Mouse (Mus musculus): ENCODE results near the gene Mavs. TPM values are rescaled to one million over a fixed set of nuclear protein-coding genes. Genes with fewer than 3 reads are reported as not detected.

Gene Mavs
- polyA plus RNA-seq, 1 experiment from 2014 or later = 7.9 TPM

DNA sequence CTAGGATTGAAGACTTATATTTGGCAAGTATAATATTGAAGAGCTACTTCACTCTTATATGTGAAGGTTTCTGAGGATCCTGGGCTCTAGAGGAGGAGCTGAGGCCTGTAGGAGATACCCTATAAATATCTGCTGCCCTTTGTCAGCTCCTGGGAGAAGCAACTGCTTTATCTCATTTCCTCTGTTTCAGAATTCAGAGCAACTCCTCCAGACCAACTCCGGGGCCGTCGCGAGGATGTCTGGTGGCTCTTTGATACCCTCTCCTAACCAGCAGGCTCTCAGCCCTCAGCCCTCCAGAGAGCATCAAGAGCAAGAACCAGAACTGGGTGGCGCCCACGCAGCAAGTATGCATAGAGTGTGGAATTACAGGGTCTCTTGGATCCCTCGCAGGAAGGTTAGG, 9.1 kb downstream of the Mavs start:
- no peak overlapping the region for H3K4me3 ChIP-seq
- H3K9ac ChIP-seq = no peak overlapping the region
- WGBS = 92% methylated on average over 7 of the region's 7 CpGs
- no peak overlapping the region for H3K4me2 ChIP-seq
- no peak overlapping the region for H3K27ac ChIP-seq (replicated peaks)
- H3K4me1 ChIP-seq (replicated peaks) = no peaks in the 10 kb centered on the region
- H3K36me3 ChIP-seq = no peaks in the 10 kb centered on the region
- ATAC-seq (ENCODE audit: low FRiP score, low read depth) = no peak
- H3K27me3 ChIP-seq = no peaks in the 10 kb centered on the region
- no peaks in the 10 kb centered on the region for H3K9me3 ChIP-seq

DNA sequence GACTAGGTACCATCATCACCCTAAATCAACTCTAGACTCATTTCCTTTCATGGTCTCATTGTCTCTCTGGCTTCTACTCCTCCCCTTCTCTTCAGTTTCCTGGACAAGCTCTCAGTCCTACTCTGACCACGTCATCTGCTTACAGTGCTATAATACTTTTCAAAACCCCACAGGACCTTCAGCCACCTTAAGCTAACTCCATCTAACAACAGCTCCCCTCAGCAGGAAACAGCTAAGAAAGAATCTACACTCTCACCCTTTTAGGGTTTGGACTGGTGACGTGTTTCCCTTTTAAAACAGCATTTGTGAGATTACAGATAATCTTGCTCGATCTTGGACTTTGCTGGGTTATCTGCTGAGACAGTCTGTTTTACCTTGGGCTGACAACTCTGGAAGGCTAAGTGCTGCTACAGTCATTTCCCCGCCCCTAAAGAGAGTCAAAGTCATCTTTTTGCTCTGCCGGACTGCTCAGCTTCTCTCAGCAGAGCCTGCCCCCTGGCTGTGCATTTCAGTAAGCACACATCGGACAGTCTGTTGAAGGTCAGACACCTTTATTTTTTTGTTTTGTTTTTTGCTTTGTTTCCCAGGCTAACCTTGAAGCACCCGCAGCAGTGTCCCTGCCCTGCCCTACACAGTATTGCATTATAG, 19.9 kb downstream of the Mavs start:
- H3K4me2 ChIP-seq = no peak overlapping the region
- H3K36me3 ChIP-seq = no peaks in the 10 kb centered on the region
- H3K27me3 ChIP-seq = no peaks in the 10 kb centered on the region
- no peak overlapping the region for H3K4me3 ChIP-seq
- H3K4me1 ChIP-seq (replicated peaks) = no peaks in the 10 kb centered on the region
- ATAC-seq (ENCODE audit: low FRiP score, low read depth) = 0 out of 2 replicates have a peak, but pooled peaks have one; percentile 42
- no peak overlapping the region for H3K9ac ChIP-seq
- no peak overlapping the region for H3K27ac ChIP-seq (replicated peaks)
- WGBS = 30% methylated on average over 7 of the region's 7 CpGs
- no peaks in the 10 kb centered on the region for H3K9me3 ChIP-seq

DNA sequence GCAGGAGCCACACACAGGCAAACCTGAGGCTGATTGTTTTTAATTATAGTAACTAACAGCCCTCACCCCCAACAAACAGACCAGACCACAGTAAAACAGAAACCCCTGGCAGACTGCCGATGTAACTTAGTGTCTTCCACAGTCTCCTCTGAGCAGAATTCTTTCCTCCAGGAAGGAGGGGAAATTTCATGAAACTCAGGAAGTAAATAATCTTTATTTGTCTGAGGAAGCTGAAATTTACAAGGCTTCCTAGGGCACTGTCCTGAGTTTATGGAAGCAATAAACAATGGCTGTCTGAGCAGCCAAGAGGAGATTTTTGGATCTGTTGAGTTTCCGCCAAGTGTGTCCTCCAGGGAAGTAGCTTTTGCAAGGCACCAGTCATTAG, 20.5 kb downstream of the Mavs start:
- Histone ChIP-seq H3K4me2 (no peak overlapping the region), H3K27ac (replicated peaks) (no peak overlapping the region), H3K4me1 (replicated peaks) (no peaks in the 10 kb centered on the region), H3K36me3 (no peaks in the 10 kb centered on the region), H3K4me3 (no peak overlapping the region), H3K9ac (no peak overlapping the region), H3K9me3 (no peaks in the 10 kb centered on the region), H3K27me3 (no peaks in the 10 kb centered on the region)
- ATAC-seq (ENCODE audit: low FRiP score, low read depth) = no peak
- 72% methylated on average over 2 of the region's 2 CpGs for WGBS

- Histone ChIP-seq H3K27ac (replicated peaks) (no peak overlapping the region), H3K9me3 (no peaks in the 10 kb centered on the region), H3K27me3 (no peaks in the 10 kb centered on the region), H3K4me2 (no peak overlapping the region), H3K4me3 (no peak overlapping the region), H3K4me1 (replicated peaks) (peaks cover 2% of the 10 kb centered on the region; the same call in 1 of the 2 replicates), H3K9ac (no peak overlapping the region), H3K36me3 (no peaks in the 10 kb centered on the region)
- WGBS = 56% methylated on average over 3 of the region's 3 CpGs
- no peak for ATAC-seq (ENCODE audit: low FRiP score, low read depth)
These were observed 21.9 kb downstream of the Mavs start for GRCm38 (mm10) chr2:131255738-131256137.

GRCm38 (mm10) chr2:131258693-131259092, 24.8 kb downstream of the Mavs start:
- H3K27me3 ChIP-seq = no peaks in the 10 kb centered on the region
- no peak for ATAC-seq (ENCODE audit: low FRiP score, low read depth)
- H3K9me3 ChIP-seq = no peaks in the 10 kb centered on the region
- H3K4me1 ChIP-seq (replicated peaks) = peaks cover 19% of the 10 kb centered on the region
- H3K9ac ChIP-seq = no peak overlapping the region
- no peaks in the 10 kb centered on the region for H3K36me3 ChIP-seq
- H3K4me2 ChIP-seq = no peak overlapping the region
- H3K27ac ChIP-seq (replicated peaks) = no peak overlapping the region
- H3K4me3 ChIP-seq = no peak overlapping the region
- 84% methylated on average over 8 of the region's 8 CpGs for whole genome bisulfite sequencing

DNA sequence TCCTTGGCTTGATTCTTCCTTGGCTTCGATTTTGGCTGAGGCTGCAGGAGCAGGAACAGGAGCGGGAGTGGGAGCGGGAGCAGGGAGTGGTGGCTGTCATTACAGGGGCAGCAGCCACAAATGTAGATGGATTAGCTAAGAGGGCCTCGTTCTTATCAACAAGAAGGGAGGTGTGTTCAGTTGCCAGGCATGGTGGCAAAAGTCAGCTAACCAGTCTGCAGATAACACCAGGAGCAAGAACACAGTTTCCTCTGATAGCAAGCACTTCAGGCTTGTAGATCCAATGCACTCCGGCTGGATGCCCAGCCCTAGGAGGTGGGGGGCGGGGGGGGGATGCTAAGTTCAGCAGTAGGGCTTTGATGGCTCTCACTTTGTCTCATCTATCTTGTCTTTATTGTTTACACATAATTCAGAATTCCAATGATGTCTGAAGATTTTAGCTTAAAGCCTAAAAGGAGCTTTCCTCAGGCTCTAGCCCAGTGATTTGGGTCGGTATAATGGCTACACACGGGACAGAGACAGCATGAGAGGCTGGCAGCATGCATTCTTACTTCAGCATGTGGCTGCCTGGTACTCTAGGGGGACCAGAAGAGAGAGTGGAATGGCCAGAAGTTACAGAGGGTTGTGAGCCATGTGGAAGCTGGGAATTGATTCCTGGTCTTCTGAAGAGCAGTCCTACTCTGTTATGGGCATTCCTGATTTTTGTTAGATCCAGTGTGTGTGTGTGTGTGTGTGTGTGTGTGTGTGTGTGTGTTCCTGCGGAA, 26.9 kb downstream of the Mavs start:
- no peak overlapping the region for H3K4me2 ChIP-seq
- peak overlapping the region; percentile 98; the same call in 1 of the 2 replicates for H3K27ac ChIP-seq (replicated peaks)
- no peak overlapping the region for H3K4me3 ChIP-seq
- WGBS = 66% methylated on average over 9 of the region's 9 CpGs
- ATAC-seq (ENCODE audit: low FRiP score, low read depth) = no peak
- H3K9ac ChIP-seq = no peak overlapping the region
- no peaks in the 10 kb centered on the region for H3K36me3 ChIP-seq
- H3K27me3 ChIP-seq = no peaks in the 10 kb centered on the region
- H3K4me1 ChIP-seq (replicated peaks) = peaks cover 36% of the 10 kb centered on the region
- H3K9me3 ChIP-seq = no peaks in the 10 kb centered on the region

GRCm38 (mm10) chr2:131261481-131262212, 27.8 kb downstream of the Mavs start:
- H3K4me2 ChIP-seq = peak overlapping the region; percentile 92
- WGBS = 4% methylated on average over 10 of the region's 10 CpGs
- ATAC-seq (ENCODE audit: low FRiP score, low read depth) = peak; percentile 88
- no peaks in the 10 kb centered on the region for H3K9me3 ChIP-seq
- no peaks in the 10 kb centered on the region for H3K36me3 ChIP-seq
- no peaks in the 10 kb centered on the region for H3K27me3 ChIP-seq
- H3K4me3 ChIP-seq = peak overlapping the region; percentile 77
- H3K9ac ChIP-seq = peak overlapping the region; percentile 74
- peak overlapping the region; percentile 98 for H3K27ac ChIP-seq (replicated peaks)
- peaks cover 36% of the 10 kb centered on the region for H3K4me1 ChIP-seq (replicated peaks)

DNA sequence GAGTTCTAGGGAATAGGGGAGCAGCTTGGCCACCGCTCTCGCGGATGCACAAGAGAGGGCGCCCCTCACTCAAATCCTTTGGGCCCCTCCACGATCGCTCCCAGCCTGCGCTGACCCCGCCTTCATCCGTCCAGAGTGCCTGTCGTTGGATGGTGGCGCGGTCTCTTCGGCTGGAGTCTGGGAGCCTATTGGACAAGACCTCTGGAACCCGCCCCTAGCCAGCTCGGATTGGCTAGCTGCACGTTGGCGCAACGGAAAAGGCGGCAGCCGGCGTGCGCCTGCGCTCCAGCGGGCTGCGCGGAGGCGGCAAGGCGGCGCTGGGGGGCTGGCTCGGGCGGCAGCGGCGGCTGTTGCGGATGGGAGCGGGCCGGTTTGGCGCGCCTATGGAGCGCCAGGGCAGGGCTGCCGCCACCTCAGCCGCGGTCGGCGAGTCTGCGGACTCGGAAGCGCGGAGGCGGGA, 28.4 kb downstream of the Mavs start, which contains the start of gene Pank2:
TSS of gene Pank2 (plus strand) at position 283 of the 460 bp plus-strand sequence.
- peak within 1 kb of the TSS; percentile 92 for H3K4me2 ChIP-seq
- peak within 1 kb of the TSS; percentile 98 for H3K27ac ChIP-seq (replicated peaks)
- H3K9me3 ChIP-seq = no peaks in the 10 kb centered on the region
- H3K9ac ChIP-seq = peak within 1 kb of the TSS; percentile 98
- H3K4me1 ChIP-seq (replicated peaks) = peaks cover 36% of the 10 kb centered on the region
- H3K36me3 ChIP-seq = no peaks in the 10 kb centered on the region
- no peaks in the 10 kb centered on the region for H3K27me3 ChIP-seq
- peak within 1 kb of the TSS; percentile 77 for H3K4me3 ChIP-seq
- WGBS = under 1% methylated on average over 48 of the region's 49 CpGs
- peak; percentile 100 for ATAC-seq (ENCODE audit: low FRiP score, low read depth)

- peak overlapping the region; percentile 98 for H3K9ac ChIP-seq
- peak overlapping the region; percentile 98 for H3K27ac ChIP-seq (replicated peaks)
- WGBS = under 1% methylated on average over 33 of the region's 59 CpGs
- H3K36me3 ChIP-seq = no peaks in the 10 kb centered on the region
- ATAC-seq (ENCODE audit: low FRiP score, low read depth) = peak; percentile 63
- H3K4me1 ChIP-seq (replicated peaks) = peaks cover 36% of the 10 kb centered on the region
- H3K27me3 ChIP-seq = no peaks in the 10 kb centered on the region
- H3K9me3 ChIP-seq = no peaks in the 10 kb centered on the region
- peak overlapping the region; percentile 77 for H3K4me3 ChIP-seq
- H3K4me2 ChIP-seq = peak overlapping the region; percentile 92
These were observed 29.1 kb downstream of the Mavs start for GRCm38 (mm10) chr2:131262680-131263670.

DNA sequence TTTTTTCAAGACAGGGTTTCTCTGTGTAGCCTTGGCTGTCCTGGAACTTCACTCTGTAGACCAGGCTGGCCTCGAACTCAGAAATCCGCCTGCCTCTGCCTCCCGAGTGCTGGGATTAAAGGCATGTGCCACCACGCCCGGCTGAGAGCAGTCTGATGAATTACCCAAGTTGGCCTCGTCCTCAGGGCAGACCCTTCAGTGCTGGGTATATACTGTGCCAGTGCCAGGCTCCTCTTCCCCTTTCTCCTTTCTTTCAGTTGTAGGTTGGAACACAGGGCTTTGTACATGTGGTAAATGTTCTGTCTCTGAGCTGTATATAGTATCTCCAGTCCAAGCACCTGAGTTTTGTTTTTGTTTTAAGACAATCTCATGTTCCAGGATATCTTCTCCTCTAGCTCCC, 30.2 kb downstream of the Mavs start:
- Histone ChIP-seq H3K4me2 (peak overlapping the region; percentile 92), H3K9me3 (no peaks in the 10 kb centered on the region), H3K27me3 (no peaks in the 10 kb centered on the region), H3K4me1 (replicated peaks) (peaks cover 36% of the 10 kb centered on the region), H3K4me3 (peak overlapping the region; percentile 14; the same call in 1 of the 2 replicates), H3K27ac (replicated peaks) (no peak overlapping the region), H3K36me3 (no peaks in the 10 kb centered on the region), H3K9ac (no peak overlapping the region)
- ATAC-seq (ENCODE audit: low FRiP score, low read depth) = no peak
- 65% methylated on average over 6 of the region's 6 CpGs for WGBS

DNA sequence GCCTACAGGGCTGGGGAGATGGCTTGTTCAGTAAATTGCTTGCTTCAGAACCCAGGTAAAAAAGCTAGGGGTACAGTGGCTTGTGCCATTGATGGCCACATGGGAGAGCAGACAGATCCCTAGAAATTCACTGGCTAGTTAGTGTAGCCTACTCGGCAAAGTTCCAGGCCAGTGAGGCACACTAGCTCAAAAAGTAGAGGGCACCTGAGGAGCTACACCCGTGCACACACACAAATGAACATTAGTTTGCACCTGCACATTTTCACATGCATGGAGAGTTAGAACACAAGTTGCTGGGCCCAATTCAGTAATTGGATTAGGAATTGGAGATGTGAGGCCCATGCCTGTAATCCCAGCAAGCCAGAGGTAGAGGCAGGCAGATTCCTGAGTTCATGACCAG, 31.2 kb downstream of the Mavs start:
- Histone ChIP-seq H3K4me2 (no peak overlapping the region), H3K4me3 (no peak overlapping the region), H3K27me3 (no peaks in the 10 kb centered on the region), H3K36me3 (no peaks in the 10 kb centered on the region), H3K4me1 (replicated peaks) (peaks cover 36% of the 10 kb centered on the region), H3K9ac (no peak overlapping the region), H3K9me3 (no peaks in the 10 kb centered on the region), H3K27ac (replicated peaks) (no peak overlapping the region)
- no peak for ATAC-seq (ENCODE audit: low FRiP score, low read depth)
- 88% methylated on average over 2 of the region's 2 CpGs for WGBS
